Mouse (Mus musculus): ENCODE data around the gene Gm20479.

Gm20479 gene

DNA sequence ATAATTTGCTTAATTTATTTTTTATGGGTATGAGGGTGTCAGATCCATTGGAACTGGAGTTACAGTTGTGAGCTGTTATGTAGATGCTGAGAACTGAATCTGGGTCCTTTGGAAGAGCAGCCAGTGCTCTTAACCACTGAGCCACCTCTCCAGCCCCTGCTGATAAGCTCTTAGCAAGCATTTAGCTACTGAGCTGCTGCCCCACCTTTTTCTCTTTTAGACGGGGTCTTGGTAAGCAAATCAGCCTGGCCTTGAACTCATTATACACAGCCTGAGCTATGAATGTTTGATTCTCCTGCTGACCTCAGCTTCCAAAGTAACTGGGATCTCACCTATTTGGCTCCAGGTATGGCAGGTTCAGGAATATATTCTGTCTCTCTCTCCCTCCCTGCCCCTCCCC is 23.8 kb upstream of the Gm20479 start:
- POLR2A ChIA-PET = interaction anchor here (0.5 to 6.9 kb wide), 42 partner anchors 9 to 1197 kb away, joined by 3 to 74 read pairs (median 4); partner anchors contain the start of genes Coq8b (in 1 of the 4), Gm20479 (in 1 of the 4) and Shkbp1 (in 1 of the 4)
- CTCF ChIA-PET = interaction anchor here (0.6 to 6.5 kb wide), 21 partner anchors 14 to 789 kb away, joined by 3 to 51 read pairs (median 5); partner anchors contain the start of genes Fbl (in 1 of the 4), Rab4b (in 1 of the 4), Sertad1 (in 1 of the 4) and Shkbp1 (in 1 of the 4)

DNA sequence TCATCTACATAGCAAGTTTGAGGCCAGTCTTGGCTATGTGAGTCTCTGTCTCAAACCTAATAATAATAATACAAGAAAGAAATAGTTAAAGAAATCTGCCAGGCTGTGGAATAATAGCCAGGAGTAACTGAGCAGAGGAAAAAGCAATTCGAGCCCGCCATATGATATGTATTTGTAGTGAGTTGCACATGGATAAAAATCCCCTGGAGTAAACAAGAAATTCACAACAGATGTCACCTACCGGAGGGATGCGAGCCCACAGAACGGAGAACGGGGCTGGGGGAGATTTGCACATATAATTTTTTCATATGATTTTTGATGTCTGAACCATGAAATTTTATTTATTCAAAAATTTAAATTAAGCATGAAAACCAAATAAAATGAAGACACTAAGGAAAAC is 22.6 kb upstream of the Gm20479 start:
- POLR2A ChIA-PET = interaction anchor here in 3 of 4 experiments (0.6 to 6.9 kb wide), 12 partner anchors 8 to 286 kb away, joined by 3 to 74 read pairs (median 5); partner anchors contain the start of genes Gm20479 (in 1 of the 3) and Shkbp1 (in 1 of the 3)
- CTCF ChIA-PET = interaction anchor here in 2 of 4 experiments (1.0 to 6.5 kb wide), 4 partner anchors 9 to 47 kb away, joined by 4 to 36 read pairs (median 7); no protein-coding TSS in a partner anchor

DNA sequence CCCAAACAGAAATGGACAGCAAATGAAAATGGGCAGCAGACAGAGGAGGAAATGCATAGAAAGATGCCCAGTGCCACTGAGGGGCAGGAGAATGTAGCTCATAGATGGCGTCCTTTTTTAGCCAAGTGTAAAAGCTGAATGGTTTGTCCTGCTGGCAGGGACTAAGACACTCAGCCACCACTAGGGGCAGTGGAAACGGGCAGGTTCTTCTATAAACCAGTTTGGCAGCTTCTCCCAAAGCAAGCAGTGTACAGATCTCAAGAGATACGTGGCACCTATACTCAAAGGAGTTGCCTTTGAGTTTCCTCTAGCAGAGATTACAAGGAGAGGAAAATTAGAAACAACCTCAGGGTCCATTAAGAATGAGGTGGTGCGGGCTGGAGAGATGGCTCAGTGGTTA is 21.2 kb upstream of the Gm20479 start:
- CTCF ChIA-PET = interaction anchor here (0.5 to 1.7 kb wide), 45 partner anchors 8 to 172 kb away, joined by 3 to 30 read pairs (median 4); partner anchors contain the start of genes Gm20479 (in 2 of the 4) and Shkbp1 (in 1 of the 4)
- POLR2A ChIA-PET = interaction anchor here in 3 of 4 experiments (0.6 to 2.6 kb wide), 20 partner anchors 9 to 1794 kb away, joined by 3 to 13 read pairs (median 4); partner anchors contain the start of genes Sertad1 (in 1 of the 3), Shkbp1 (in 1 of the 3) and Zfp607b (in 1 of the 3)

DNA sequence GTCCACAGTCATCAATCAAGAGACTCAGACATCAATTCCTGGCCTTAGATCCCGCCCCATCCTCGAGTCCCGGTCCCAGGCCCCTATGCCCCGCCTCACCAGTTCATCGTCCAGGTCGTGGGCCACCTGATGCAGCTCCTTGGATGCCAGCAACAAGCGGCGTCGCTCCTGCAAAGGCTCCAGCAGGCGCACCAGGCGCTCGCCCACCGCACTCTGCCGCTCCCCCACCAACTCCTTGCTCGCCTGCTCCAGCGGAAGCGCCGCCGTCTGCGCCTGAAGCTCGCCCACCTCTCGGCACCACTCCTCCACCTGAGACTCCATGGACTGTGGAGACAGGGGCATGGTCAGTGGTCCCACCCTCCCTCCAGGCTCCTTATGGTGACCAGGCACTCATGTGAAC is 18.1 kb upstream of the Gm20479 start:
- ChIA-PET POLR2A (interaction anchor here in 3 of 4 experiments (0.7 to 3.4 kb wide), 21 partner anchors 8 to 164 kb away, joined by 3 to 18 read pairs (median 4); partner anchors contain the start of gene Shkbp1 (in 1 of the 3)), CTCF (interaction anchor here (0.6 to 1.8 kb wide), 8 partner anchors 9 to 777 kb away, joined by 3 to 10 read pairs (median 3); no protein-coding TSS in a partner anchor)

DNA sequence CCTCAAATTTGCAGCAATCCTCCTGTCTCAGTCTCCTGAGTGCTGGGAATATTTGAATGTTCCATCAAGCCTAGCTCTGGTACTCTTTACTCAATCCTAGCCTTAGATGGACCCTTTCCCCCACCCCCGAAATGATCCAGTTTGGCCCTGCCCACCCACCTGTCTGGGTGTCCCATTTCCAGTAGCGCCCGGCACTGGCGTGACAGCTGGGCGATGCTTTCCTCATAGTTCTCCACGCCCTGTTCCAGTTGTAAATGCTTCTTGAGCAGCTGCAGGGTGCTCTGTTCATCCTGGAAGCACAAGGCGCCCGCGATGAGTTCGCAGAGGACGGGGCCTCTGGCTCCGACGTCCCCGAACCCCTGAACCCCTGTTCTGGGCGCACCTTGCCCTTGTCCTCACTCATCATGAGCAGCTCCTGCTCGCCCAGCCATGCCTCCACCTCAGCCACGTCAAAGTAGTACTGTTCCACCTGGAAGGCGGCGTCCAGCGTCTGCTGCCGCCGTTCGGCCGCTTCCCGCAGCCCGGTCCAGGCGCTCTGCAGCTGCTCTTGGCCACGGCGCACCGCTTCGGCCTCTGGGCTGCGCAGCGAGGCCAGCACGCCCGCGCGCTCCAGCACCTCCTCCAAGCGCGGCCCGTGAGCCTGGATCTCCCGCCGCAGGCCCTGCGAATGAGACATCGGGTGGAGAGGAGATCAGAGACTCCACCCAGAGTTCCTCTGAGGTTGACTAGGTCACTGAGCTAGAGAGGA is 14.7 kb upstream of the Gm20479 start:
- ChIA-PET POLR2A (interaction anchor here in 3 of 4 experiments (0.6 to 6.7 kb wide), 21 partner anchors 8 to 1632 kb away, joined by 3 to 72 read pairs (median 4); partner anchors contain the start of gene Sertad1 (in 1 of the 3)), CTCF (interaction anchor here in 3 of 4 experiments (0.6 to 2.2 kb wide), 17 partner anchors 11 to 129 kb away, joined by 3 to 7 read pairs (median 3); no protein-coding TSS in a partner anchor)

DNA sequence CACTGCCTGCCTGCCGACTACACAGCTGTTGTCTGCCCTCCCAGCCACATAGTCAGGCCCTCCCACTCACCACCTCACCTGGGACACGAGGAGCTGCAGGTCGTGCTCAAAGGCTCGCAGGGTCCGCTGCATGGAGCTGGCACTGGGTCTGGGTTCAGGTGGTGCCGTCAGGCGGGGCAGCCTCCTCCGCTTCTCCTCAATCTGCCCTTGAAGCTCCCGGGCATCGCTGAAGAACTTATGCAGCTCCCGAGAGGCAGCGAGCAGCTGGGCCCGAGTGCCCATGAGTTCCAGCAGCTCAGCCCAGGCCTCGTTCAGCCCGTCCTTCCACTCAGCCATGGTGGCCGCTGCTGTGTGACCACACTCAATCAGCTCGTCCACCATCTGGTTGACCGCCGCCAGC is 11.9 kb upstream of the Gm20479 start:
- ChIA-PET CTCF (interaction anchor here in 3 of 4 experiments (1.3 to 4.2 kb wide), 9 partner anchors 9 to 157 kb away, joined by 3 to 30 read pairs (median 8); no protein-coding TSS in a partner anchor), POLR2A (interaction anchor here in 3 of 4 experiments (0.7 to 6.7 kb wide), 20 partner anchors 9 to 139 kb away, joined by 3 to 72 read pairs (median 6); partner anchors contain the start of genes Gm20479 (in 2 of the 3) and Shkbp1 (in 2 of the 3))

DNA sequence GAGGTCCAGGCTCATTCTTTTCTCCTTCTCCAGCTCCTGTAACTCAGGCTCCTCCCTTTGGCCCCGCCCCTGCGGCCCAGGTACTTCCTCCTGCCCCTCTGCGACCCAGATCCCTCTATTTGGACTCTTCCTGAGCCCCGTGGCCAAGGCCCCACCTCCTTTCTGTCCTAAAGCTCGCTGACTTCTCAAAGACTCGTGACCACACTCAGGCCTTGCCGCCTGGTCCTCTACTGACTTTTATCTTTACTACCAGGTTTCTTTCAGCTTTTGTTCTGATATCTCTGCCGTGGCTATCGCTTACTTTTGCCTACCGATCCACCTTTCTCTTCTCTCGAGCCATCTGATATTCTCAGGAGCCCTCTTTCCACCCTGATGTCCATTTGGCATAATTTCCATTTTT is 10.8 kb upstream of the Gm20479 start:
- ChIA-PET POLR2A (interaction anchor here in 3 of 4 experiments (0.6 to 6.7 kb wide), 48 partner anchors 8 to 437 kb away, joined by 3 to 72 read pairs (median 5); partner anchors contain the start of genes Gm20479 (in 2 of the 3), Shkbp1 (in 2 of the 3), BC024978 (in 1 of the 3) and Rab4b (in 1 of the 3)), CTCF (interaction anchor here (0.6 to 4.2 kb wide), 31 partner anchors 9 to 208 kb away, joined by 3 to 30 read pairs (median 4); partner anchors contain the start of genes Gm20479 (in 2 of the 4), Coq8b (in 1 of the 4) and Shkbp1 (in 1 of the 4))

DNA sequence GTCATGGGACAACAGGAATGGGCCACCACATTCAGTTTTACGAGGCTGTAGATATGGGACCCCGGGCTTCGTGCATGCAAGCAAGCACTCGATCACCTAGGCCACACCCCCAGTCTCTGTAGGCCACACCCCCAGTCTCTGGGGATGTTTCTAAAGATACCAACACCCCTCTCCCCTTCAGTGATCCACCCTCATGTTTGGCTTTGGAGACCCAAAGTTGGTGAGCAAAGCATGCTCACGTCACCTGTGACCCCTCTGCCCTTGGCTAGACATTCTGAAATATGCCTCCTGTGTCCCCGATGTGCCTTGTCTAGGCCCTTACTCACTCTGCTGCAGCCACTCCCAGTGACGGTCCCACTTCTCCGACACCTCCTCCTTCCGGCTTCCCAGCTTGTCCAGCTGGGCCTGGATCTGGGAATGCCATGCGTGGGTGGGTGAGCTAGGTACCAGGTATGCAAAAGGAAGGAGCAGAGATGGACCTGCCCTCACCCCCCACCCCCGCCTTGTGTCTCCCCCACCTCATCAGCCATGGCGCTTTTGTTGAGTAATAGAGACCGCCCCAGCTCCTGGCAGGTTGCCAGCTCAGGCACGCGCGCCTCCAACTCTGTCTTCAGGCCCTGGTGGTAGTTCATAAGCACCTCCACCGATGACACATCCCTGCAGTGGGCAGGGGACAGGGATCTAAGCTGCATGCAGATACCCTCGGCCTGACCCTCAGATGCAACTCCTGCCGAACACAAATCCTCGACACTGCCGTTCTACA is 9.0 kb upstream of the Gm20479 start:
- POLR2A ChIA-PET = interaction anchor here (0.6 to 4.9 kb wide), 20 partner anchors 7 to 170 kb away, joined by 3 to 53 read pairs (median 5); partner anchors contain the start of genes Shkbp1 (in 3 of the 4), BC024978 (in 1 of the 4), Gm20479 (in 1 of the 4) and Snrpa (in 1 of the 4)
- CTCF ChIA-PET = interaction anchor here (0.6 to 4.2 kb wide), 10 partner anchors 12 to 160 kb away, joined by 3 to 30 read pairs (median 6); no protein-coding TSS in a partner anchor

DNA sequence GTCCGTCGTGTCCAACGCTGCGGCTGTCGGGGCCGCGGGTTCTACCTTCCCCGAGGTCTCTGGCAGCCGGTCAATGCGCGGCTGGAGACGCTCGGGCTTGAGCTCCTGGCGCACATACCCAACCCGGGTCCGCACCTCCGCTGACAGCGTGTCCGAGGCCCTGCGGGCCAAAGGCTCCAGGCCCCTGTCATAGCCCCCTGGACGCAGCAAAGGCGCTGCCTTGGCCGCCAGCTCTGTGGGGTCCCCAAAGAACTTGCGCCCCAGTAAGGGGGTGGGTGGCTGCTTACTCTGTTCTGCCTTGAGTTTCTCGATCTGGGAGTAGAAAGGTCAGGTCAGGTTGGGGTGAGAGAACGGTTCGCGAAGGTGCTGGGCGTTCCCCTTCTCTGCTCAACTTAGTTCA is 7.2 kb upstream of the Gm20479 start:
- POLR2A ChIA-PET = interaction anchor here in 3 of 4 experiments (0.5 to 8.0 kb wide), 23 partner anchors 10 to 704 kb away, joined by 3 to 74 read pairs (median 4); partner anchors contain the start of gene Sertad1 (in 1 of the 3)
- CTCF ChIA-PET = interaction anchor here in 2 of 4 experiments (0.7 to 1.5 kb wide), 5 partner anchors 14 to 62 kb away, joined by 3 to 8 read pairs (median 5); no protein-coding TSS in a partner anchor

DNA sequence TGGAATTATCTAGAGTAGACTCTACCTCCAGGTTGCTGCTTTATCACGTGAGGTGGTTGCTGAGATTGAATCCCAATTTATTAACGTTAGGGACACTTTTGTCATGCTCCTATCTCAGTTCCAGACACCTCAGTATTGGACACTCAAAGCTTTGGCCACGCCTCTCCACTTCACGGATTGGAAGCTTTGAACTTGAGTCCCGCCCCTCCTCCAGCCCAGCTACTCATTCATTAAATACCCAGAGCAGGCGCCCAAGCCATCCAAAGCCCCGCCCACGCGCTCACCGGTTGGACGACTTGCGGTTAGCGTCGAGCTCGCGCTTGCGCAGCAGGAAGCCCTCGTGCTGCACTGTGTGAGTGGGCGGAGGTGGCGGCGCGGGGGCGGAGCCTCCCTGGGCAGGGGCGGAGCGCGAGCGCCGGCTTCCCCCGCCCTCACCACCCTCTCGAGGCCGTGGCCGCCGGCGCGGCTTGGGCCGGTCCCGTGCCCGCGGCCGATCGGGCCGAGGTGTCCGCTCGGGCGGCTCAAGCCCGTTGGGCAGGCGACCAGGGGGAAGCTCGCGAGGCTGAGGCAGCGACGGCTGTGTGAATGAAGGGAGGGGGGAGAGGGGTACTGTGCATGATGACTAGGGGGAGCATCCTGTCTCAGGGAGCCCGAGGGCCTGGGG is 4.2 kb upstream of the Gm20479 start:
- ChIA-PET POLR2A (interaction anchor here (0.5 to 8.6 kb wide), 66 partner anchors 9 to 1331 kb away, joined by 3 to 97 read pairs (median 5); partner anchors contain the start of genes Coq8b (in 2 of the 4), BC024978 (in 1 of the 4), Fbxo27 (in 1 of the 4) and Rab4b (in 1 of the 4)), CTCF (interaction anchor here in 3 of 4 experiments (0.5 to 2.3 kb wide), 32 partner anchors 11 to 329 kb away, joined by 3 to 20 read pairs (median 4); partner anchors contain the start of genes Blvrb (in 1 of the 3) and Sptbn4 (in 1 of the 3))

DNA sequence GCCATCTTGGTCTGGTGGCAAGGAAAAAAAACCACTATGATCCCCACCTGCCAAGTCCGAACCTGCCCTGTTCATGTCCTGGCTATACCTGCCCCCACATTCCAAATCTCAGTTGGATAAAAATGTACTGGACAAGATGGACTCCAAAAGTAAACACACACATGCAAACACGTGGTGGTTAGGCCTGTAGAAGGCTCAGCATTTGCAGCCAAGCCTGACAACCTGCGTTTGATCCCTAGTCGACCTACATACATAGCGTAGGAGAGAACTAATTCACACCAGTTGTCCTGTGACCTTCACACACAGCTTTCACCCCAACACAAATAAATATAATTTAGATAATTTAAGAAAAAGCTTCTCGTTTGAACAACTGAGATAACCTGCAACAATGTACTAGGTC is 3.5 kb upstream of the Gm20479 start:
- CTCF ChIA-PET = interaction anchor here in 3 of 4 experiments (0.5 to 2.4 kb wide), 35 partner anchors 11 to 314 kb away, joined by 3 to 20 read pairs (median 4); partner anchors contain the start of genes Blvrb (in 1 of the 3) and Sptbn4 (in 1 of the 3)
- POLR2A ChIA-PET = interaction anchor here (0.5 to 8.6 kb wide), 79 partner anchors 8 to 1778 kb away, joined by 3 to 97 read pairs (median 5); partner anchors contain the start of genes Coq8b (in 2 of the 4), BC024978 (in 1 of the 4), Fbxo27 (in 1 of the 4) and Ltbp4 (in 1 of the 4)

DNA sequence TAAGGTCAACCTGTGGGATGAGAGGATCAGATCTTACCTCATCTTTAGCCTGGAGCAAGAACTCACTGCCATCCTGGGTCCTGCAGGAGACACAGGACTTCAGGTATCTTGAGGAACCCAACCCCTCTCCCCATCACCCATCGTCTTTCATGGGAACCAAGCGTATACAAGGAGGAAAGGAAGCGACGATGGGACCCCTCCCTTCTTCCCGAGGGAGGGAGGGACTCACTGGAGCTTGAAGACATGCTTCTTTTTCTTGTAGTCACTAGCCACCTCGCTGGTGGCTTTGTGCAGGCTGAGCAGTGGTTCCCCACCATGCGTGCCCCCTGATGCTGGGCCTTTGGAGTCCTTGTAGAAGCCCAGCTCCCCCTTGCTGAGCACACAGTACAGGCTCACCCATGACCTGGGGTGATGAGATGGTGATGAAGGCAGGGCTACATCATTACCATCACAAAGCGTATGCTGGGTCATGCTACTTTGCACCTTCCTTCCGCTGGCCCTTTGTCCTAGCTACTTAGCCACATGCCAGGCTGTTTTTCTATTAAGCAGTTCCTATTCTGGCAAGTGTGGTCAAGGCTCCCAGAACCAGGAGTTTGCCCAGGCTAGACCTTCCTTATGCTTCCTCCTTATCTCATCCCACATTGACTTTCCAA is 2.6 kb upstream of the Gm20479 start:
- CTCF ChIA-PET = interaction anchor here (0.6 to 2.4 kb wide), 23 partner anchors 8 to 836 kb away, joined by 3 to 20 read pairs (median 4); no protein-coding TSS in a partner anchor
- POLR2A ChIA-PET = interaction anchor here (0.6 to 8.6 kb wide), 60 partner anchors 8 to 247 kb away, joined by 3 to 97 read pairs (median 4); partner anchors contain the start of genes Sertad1 (in 2 of the 4), Ltbp4 (in 1 of the 4), Rab4b (in 1 of the 4) and Snrpa (in 1 of the 4)

DNA sequence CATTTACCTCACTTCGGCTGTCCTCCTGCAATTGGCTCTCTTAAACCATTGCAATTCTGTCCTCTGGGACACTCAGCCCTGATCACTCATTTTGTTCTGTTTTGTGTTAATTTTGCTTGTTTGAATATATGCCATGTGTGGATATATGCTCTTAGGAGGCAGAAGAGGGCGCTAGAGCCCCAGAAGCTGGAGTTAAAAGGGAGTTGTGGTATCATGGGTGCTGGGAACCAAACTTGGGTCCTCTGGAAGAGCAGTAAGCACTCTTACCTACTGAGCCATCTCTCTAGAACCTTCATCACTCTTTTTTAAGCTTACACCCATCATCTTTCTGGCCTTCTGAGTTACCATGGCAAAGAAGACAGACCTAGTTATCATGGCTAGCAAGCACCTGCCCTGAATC is 1.9 kb upstream of the Gm20479 start:
- ChIA-PET CTCF (interaction anchor here (0.6 to 2.4 kb wide), 20 partner anchors 9 to 742 kb away, joined by 3 to 11 read pairs (median 4); no protein-coding TSS in a partner anchor), POLR2A (interaction anchor here (0.6 to 8.6 kb wide), 41 partner anchors 9 to 247 kb away, joined by 3 to 97 read pairs (median 5); partner anchors contain the start of genes Sertad1 (in 2 of the 4), Ltbp4 (in 1 of the 4) and Snrpa (in 1 of the 4))

DNA sequence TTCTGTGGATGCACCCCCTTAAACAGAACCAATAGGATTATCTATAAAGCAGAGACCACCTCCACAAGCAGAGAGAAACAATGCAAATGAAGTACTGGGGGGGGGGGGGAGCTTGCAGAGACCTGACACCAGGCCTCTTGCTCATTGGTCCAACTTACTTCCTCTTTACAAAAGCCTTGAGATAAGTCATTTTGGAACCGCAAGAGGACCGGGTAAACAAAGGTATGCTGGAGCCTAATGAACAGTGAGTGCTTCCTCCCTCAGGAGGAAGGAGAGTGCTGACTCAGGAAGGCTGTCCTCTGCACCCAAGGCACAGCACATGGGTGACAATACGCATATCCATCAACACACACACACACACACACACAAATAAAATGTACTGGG is 368 bp upstream of the Gm20479 start:
- ChIA-PET CTCF (interaction anchor here in 3 of 4 experiments (0.6 to 2.4 kb wide), 10 partner anchors 10 to 1675 kb away, joined by 3 to 7 read pairs (median 5); no protein-coding TSS in a partner anchor), POLR2A (interaction anchor here in 3 of 4 experiments (0.5 to 8.6 kb wide), 18 partner anchors 9 to 944 kb away, joined by 3 to 97 read pairs (median 6); partner anchors contain the start of gene Ltbp4 (in 1 of the 3))

DNA sequence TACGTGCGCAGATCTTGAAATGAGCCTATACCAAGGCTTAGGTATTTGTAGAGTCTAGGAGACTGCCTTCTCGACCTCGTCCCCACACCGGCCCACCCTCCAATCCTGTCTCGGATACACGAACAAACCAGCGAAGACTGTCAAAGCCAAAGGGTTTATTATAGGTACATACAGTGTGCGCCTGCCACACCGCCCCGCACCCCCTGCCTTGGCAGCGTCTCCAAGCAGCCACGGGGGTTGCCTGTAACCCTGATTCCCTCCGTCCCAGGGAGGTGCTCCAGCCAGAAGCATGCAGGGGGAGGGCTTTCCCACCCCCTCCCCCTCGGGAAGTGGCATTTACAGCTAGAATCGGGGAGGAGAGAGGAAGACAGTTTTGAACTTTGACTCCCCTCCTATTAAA is 971 bp downstream of the Gm20479 start:
- ChIA-PET CTCF (interaction anchor here (0.5 to 2.4 kb wide), 45 partner anchors 9 to 940 kb away, joined by 3 to 12 read pairs (median 4); partner anchors contain the start of gene Zfp60 (in 1 of the 4)), POLR2A (interaction anchor here (0.5 to 8.6 kb wide), 67 partner anchors 10 to 1215 kb away, joined by 3 to 97 read pairs (median 4); partner anchors contain the start of genes BC024978 (in 2 of the 4), Sertad1 (in 2 of the 4), Snrpa (in 2 of the 4) and Egln2 (in 1 of the 4))
